Mouse (Mus musculus) left cerebral cortex, postnatal 10 days (tissue): ENCODE measurements at regions not wholly inside any gene's neighbourhood (a gene's known extent, or its start where the extent isn't known, plus 50 kb on each side); places are given as distances from the start of the nearest gene placed in this dataset.

Experiments
- DNase-seq, 2 experiments: peaks; one replicate each; pipeline ENCODE4 v3.0.0; 2021 to 2022; ENCODE audit warnings: low spot score in 2 of 2, mixed read lengths in 1 of 2; ENCODE audit errors: extremely low spot score in 1 of 2
- intact Hi-C: fragments of 180-260 bp; cut with DNase I; formaldehyde crosslinking; loops from one replicate; pipeline ENCODE4 v1.15.1; 2025

GRCm38 (mm10) chr3:54443791-54444190 is 82.9 kb downstream of the Postn start:
- DNase-seq = no peak
- intact Hi-C loops = no loop called here

- DNase-seq = no peak
- intact Hi-C loops = no loop called here
Measured at GRCm38 (mm10) chr3:54446889-54447288, 86.0 kb downstream of the Postn start.

GRCm38 (mm10) chr3:54457416-54457815 is 96.5 kb downstream of the Postn start:
- intact Hi-C loops = no loop called here
- no peak for DNase-seq

GRCm38 (mm10) chr3:54461366-54461765 is 100.5 kb downstream of the Postn start:
- no peak for DNase-seq
- intact Hi-C loops = no loop called here

GRCm38 (mm10) chr3:54466097-54466496 is 105.2 kb downstream of the Postn start:
- intact Hi-C loops = no loop called here

GRCm38 (mm10) chr3:54474209-54474608 is 113.3 kb downstream of the Postn start:
- DNase-seq = no peak
- intact Hi-C loops = no loop called here

More at GRCm38 (mm10) chr3:54466097-54466496, 105.2 kb downstream of the Postn start:
- no peak for DNase-seq

GRCm38 (mm10) chr3:54475879-54476278 is 115.0 kb downstream of the Postn start:
- intact Hi-C loops = no loop called here
- no peak for DNase-seq

- DNase-seq = no peak
- intact Hi-C loops = no loop called here
Measured at GRCm38 (mm10) chr3:54477986-54478385, 117.1 kb downstream of the Postn start.

GRCm38 (mm10) chr3:54480251-54480650 is 119.3 kb downstream of the Postn start:
- intact Hi-C loops = no loop called here
- DNase-seq = no peak

- intact Hi-C loops = no loop called here
- no peak for DNase-seq
Measured at GRCm38 (mm10) chr3:54487346-54487745, 126.4 kb downstream of the Postn start.

GRCm38 (mm10) chr3:54487844-54488243 is 126.9 kb downstream of the Postn start:
- intact Hi-C loops = no loop called here
- no peak for DNase-seq

GRCm38 (mm10) chr3:54490249-54490900 is 129.5 kb downstream of the Postn start:
- no peak for DNase-seq
- intact Hi-C loops = no loop called here

GRCm38 (mm10) chr3:54493567-54493966 is 132.7 kb downstream of the Postn start:
- intact Hi-C loops = no loop called here
- DNase-seq = no peak

- no peak for DNase-seq
- intact Hi-C loops = no loop called here
Measured at GRCm38 (mm10) chr3:54504997-54505396, 144.1 kb downstream of the Postn start.

GRCm38 (mm10) chr3:54507575-54507974 is 146.7 kb downstream of the Postn start:
- intact Hi-C loops = no loop called here

GRCm38 (mm10) chr3:54508906-54509305 is 148.0 kb downstream of the Postn start:
- DNase-seq = no peak
- intact Hi-C loops = no loop called here

More at GRCm38 (mm10) chr3:54507575-54507974, 146.7 kb downstream of the Postn start:
- DNase-seq = no peak

GRCm38 (mm10) chr3:54517251-54517650 is 156.3 kb downstream of the Postn start:
- DNase-seq = no peak
- intact Hi-C loops = no loop called here

GRCm38 (mm10) chr3:54522716-54523115 is 161.8 kb downstream of the Postn start:
- intact Hi-C loops = no loop called here
- no peak for DNase-seq

- intact Hi-C loops = no loop called here
- no peak for DNase-seq
Measured at GRCm38 (mm10) chr3:54526618-54527017, 165.7 kb downstream of the Postn start.

GRCm38 (mm10) chr3:54528292-54528691 is 164.3 kb upstream of the Supt20 start:
- intact Hi-C loops = no loop called here
- DNase-seq = no peak

GRCm38 (mm10) chr3:54530251-54530650 is 162.4 kb upstream of the Supt20 start:
- no peak for DNase-seq
- intact Hi-C loops = no loop called here
